Mouse (Mus musculus) embryo, embryonic 9.5 days (tissue): ENCODE measurements around the gene Smcr8.
A peak's percentile ranks its signal among the peaks of the same experiment; 100 is the strongest.
"Not testable (repeated sequence)": the region's sequence is repeated elsewhere in the genome, so short reads cannot be mapped to it uniquely, and the experiment has no call there.

Source experiments
- DNase-seq: peaks from one replicate; pipeline ENCODE4 v3.0.0-alpha.2; 2017; ENCODE audit errors: extremely low spot score

Gene Smcr8

DNA sequence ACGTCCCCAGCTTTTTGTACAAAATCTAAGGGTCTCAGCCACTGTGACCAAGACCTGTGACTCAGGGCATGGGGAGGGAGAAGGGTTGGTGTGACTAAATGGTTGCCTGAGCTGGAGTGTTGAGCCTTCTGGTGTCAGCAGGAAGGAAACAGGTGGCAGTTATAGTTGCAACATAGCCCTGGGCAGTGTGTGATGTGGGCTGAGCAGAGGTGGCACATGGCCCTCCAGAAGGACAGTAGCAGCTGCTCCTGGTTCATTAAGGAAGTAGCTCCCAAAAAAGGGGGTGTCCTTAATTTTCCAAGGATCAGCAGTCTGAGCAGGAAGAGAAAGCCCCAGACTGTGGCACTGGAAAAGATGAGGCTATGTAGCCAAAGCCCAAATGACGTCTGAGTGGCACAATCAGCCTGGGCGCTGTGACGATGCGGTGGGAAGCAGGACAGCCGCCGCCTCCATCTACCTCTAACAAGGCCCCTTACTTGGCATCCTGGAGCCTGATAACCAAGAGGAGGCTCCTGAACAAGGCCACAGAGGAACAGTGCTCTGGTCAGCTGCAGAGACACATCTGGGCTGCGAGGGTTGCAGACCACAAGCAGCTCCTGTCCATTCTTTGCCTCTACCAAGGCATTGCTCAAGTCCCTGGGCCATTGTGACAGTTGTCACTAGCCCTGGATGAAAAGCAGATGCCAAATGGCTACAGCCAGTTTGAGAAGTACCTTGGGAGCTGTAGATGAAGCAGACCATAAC, 7.0 kb downstream of the Smcr8 start:
- DNase-seq: no peak

- no peak for DNase-seq
These were observed 10.3 kb downstream of the Smcr8 start for GRCm38 (mm10) chr11:60787595-60787994.

DNA sequence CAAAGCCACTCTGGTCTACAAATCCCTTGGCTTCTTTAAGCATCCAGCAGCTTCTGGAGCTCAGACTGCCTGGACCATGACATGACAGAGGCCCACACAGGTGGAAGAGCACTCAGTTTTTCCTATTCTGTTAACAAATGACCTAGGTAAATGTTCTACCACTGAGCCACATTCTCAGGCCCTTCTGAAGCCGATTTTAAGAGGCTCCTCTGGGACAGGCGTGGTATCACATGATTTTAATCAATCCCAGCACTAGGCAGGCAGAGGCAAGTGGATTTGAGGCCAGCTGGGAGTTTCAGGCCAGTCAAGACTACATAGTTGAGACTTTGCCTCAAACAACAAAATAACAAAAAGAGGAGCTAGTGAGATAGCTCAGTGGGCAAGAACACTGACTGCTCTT, 13.1 kb downstream of the Smcr8 start:
- no peak for DNase-seq

GRCm38 (mm10) chr11:60796342-60796741, 19.0 kb downstream of the Smcr8 start:
- no peak for DNase-seq

DNA sequence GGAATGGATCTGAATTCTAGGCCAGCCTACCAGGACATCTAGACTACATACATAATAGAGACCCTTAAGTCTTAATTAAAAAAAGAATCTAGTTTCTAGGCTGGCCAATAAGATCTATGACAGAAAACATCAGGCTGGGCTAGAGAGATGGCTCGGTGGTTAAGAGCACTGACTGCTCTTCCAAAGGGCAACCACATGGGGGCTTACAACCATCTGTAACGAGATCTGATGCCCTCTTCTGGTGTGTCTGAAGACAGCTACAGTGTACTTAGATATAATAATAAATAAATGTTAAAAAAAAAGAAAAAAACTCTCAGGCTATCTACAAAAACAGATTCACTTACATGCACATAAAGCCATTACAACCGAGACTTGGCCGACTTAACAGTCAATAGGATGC, 22.7 kb downstream of the Smcr8 start:
- no peak for DNase-seq

GRCm38 (mm10) chr11:60800892-60801291, 23.6 kb downstream of the Smcr8 start:
- DNase-seq: no peak

GRCm38 (mm10) chr11:60808286-60809070, 31.2 kb downstream of the Smcr8 start:
- DNase-seq: no peak

- no peak for DNase-seq
These were observed 32.2 kb downstream of the Smcr8 start for GRCm38 (mm10) chr11:60809546-60809945.

DNA sequence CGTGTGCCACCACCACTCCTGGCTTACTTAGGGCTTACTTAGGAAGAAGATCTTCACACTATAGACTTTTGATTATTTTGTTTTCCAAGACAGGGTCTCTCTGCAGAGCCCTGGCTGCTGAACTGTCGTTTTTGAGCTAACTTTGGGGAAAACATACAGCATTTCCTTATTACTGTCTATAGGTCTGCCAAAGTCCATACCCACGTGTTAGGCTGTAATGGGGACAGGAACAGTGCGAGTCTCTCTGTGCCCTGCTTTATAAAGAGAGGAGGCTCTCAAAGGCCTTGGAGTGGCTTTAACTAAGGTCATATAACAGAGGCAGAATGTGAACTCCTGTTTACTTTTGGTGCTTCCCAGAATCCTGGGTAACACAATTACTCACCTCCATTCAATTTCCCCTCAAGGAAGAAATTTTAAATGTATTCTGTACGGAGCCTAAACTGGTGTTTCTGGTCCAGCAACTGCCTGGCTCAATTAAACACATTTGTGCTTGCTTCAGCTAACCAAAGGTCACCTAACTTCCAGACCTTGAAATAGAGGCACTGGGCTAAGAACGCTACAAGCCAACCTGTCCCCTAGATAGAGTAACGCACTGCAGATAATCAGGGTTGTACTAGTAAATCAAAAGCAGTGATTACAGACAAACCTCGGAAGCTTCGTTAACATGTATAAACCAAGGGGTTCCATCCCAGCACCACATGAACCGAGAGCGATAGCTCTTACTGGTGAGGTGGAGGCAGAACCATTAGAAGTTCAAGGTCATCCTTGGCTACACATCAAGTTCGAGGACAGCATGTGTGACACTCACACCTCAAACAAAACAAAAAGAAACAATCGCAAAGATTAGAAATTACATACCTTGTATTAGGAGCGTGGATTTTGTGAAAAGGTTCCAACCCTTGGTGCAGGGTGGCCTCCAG, 33.0 kb downstream of the Smcr8 start:
- DNase-seq: no peak

GRCm38 (mm10) chr11:60811054-60811460, 33.7 kb downstream of the Smcr8 start:
- DNase-seq: peak; percentile 96

- not testable (repeated sequence) for DNase-seq
These were observed 34.3 kb downstream of the Smcr8 start, which contains the start of gene Shmt1 for GRCm38 (mm10) chr11:60811618-60812017. Gene Shmt1 (minus strand): TSS chr11:60811718.

GRCm38 (mm10) chr11:60816398-60816797, 39.1 kb downstream of the Smcr8 start:
- DNase-seq: no peak

- no peak for DNase-seq
These were observed 46.4 kb downstream of the Smcr8 start for GRCm38 (mm10) chr11:60823771-60824170.

DNA sequence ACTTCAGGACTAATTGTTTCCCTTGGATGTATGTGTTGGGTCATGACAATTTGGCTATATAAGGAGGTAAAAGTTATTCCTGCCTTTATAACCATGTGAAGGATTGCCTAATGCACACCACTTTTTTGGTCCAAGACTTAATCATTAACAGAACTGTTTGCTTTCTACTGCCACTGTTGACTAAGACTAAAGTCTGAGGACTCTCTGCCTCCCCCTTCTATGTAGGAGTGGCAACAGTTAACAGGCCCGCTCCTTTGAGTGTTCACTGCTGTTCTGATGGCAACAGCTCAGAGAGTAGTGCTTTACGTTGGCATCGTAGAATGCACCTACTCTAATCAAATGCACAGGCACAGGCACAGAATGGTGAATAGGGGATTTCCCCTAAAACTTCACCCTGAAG, 47.9 kb downstream of the Smcr8 start:
- DNase-seq: no peak

DNA sequence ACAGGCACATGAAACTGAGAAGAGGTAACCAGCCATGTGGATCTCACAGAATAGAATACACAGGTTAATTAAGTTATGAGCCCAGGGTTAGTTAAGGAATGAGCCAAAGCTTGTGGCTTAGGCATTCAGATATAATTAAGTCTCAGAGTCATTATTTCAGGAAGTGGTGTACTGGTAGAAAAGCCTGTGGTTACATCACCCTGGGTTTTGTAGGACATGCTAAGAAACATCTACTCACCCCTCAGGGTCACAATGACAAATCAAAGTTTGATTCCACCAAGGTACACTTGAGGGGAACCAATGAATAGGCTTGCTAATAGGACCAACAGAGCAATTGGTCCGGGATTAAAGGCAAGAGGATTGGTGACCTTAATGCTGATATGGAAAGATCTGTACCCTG, 49.4 kb downstream of the Smcr8 start:
- DNase-seq: no peak

DNA sequence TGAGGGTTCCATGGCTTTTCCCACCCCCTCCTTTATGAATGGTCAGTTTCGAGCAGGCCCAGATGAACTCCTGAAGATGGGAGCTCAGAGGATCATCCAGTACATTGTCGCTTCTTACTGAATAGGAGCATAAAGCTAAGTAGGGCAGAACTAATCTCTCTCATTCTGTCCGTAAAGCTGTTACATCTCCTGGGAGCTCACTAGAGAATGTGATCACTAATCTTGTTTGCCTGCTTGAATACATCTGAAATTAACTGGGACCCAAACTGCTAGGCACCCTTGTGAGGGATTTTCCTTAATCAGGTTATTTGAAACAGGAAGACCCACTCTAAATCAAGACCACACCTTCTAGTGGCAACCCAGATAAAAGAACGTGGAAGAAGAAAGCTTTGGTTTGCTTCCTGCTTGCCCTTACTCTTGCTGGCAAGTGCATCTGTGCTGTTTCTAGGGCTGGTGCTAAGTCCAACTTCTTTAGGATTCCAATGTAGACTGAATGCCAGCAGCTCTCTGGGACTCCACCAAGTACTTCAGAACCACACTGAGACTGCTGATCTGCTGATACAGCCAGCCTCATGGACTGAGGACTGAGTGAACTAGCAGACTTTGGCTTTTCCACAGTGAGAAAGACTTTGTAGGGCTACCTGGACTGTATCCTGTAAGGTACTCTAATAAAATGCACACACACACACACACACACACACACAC, 50.1 kb downstream of the Smcr8 start:
- DNase-seq: no peak

GRCm38 (mm10) chr11:60828903-60829302, 51.6 kb downstream of the Smcr8 start:
- no peak for DNase-seq

GRCm38 (mm10) chr11:60830433-60831052, 53.2 kb downstream of the Smcr8 start, which contains the start of gene Dhrs7b:
Gene Dhrs7b (plus strand): TSS chr11:60830631.
- DNase-seq: peak; percentile 84

DNA sequence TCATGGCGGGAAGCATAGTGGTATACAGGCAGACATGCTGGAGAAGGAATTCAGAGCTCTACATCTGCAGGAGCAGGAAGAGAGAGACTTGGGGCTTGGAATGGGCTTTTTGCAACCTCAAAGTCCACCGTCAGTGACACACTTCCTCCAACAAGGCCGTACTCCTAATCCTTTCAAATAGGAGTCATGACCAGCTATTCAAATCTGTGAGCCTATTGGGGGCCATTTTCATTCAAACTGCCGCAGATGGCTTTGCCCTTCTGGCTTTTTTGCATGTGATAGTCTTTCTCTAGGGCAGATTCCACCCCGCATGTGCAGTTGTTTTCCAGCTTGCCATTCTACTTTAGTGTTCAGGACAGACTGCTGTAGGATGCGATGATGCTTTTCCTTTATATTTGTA, 59.6 kb downstream of the Smcr8 start:
- DNase-seq: no peak
